Mouse (Mus musculus) MEL (cell line): ENCODE measurements around the gene Mrps35.

Experiments
- CTCF ChIP-seq, 3 experiments: IDR thresholded peaks in 2 of 3; conservative IDR thresholded peaks in 1 of 3; 2 replicates each; pipeline ENCODE4 v1.5.1; 2011 to 2012; ENCODE audit warnings: low read length in 3 of 3, low read depth in 2 of 3, mild to moderate bottlenecking in 2 of 3, improper control_type of control experiment in 1 of 3, inconsistent platforms in 1 of 3, mixed read lengths in 1 of 3, moderate library complexity in 1 of 3; ENCODE audit not compliant: control insufficient read depth in 1 of 3, insufficient read depth in 1 of 3, poor library complexity in 1 of 3, severe bottlenecking in 1 of 3
- E2F4 ChIP-seq: IDR thresholded peaks from 2 replicates; pipeline ENCODE4 v1.6.1; 2011; ENCODE audit warnings: low read depth, low read length, improper control_type of control experiment, borderline replicate concordance
- EP300 ChIP-seq, 2 experiments: IDR thresholded peaks; 2 replicates each; pipeline ENCODE4 v1.6.1; 2011; ENCODE audit warnings: improper control_type of control experiment in 2 of 2, low read length in 2 of 2, low read depth in 1 of 2, mild to moderate bottlenecking in 1 of 2
- GATA1 ChIP-seq: IDR thresholded peaks from 2 replicates; pipeline ENCODE4 v1.6.1; 2011; ENCODE audit warnings: low read depth, low read length, improper control_type of control experiment
- KAT2A ChIP-seq: conservative IDR thresholded peaks from 2 replicates; pipeline ENCODE4 v1.6.1; 2012; ENCODE audit warnings: low read depth, low read length, improper control_type of control experiment, inconsistent platforms
- MYC ChIP-seq: IDR thresholded peaks from 2 replicates; pipeline ENCODE4 v1.6.1; 2011; ENCODE audit warnings: low read depth, mild to moderate bottlenecking, low read length, improper control_type of control experiment, moderate library complexity
- POLR2A ChIP-seq, 2 experiments: IDR thresholded peaks; 2 replicates each; pipeline ENCODE4 v1.6.1; 2011 to 2012; ENCODE audit warnings: low read length in 2 of 2, mild to moderate bottlenecking in 2 of 2, control low read depth in 1 of 2, improper control_type of control experiment in 1 of 2, low read depth in 1 of 2, moderate library complexity in 1 of 2; ENCODE audit not compliant: control insufficient read depth in 1 of 2, insufficient read depth in 1 of 2, poor library complexity in 1 of 2
- TCF12 ChIP-seq: IDR thresholded peaks from 2 replicates; pipeline ENCODE4 v1.6.1; 2014; ENCODE audit warnings: low read depth, mild to moderate bottlenecking, inconsistent platforms, low read length, improper control_type of control experiment, moderate library complexity
- USF1 ChIP-seq: IDR thresholded peaks from 2 replicates; pipeline ENCODE4 v1.6.1; 2014; ENCODE audit warnings: low read depth, mild to moderate bottlenecking, inconsistent platforms, low read length, improper control_type of control experiment, moderate library complexity
- USF2 ChIP-seq, 2 experiments: IDR thresholded peaks; 2 replicates each; pipeline ENCODE4 v1.6.1; 2011 to 2012; ENCODE audit warnings: improper control_type of control experiment in 2 of 2, low read length in 2 of 2, borderline replicate concordance in 1 of 2, inconsistent platforms in 1 of 2, low read depth in 1 of 2, mild to moderate bottlenecking in 1 of 2; ENCODE audit not compliant: insufficient read depth in 1 of 2
- ZMIZ1 ChIP-seq: IDR thresholded peaks from 2 replicates; pipeline ENCODE4 v1.6.1; 2012; ENCODE audit warnings: low read depth, mild to moderate bottlenecking, inconsistent platforms, low read length, improper control_type of control experiment, moderate library complexity

DNA sequence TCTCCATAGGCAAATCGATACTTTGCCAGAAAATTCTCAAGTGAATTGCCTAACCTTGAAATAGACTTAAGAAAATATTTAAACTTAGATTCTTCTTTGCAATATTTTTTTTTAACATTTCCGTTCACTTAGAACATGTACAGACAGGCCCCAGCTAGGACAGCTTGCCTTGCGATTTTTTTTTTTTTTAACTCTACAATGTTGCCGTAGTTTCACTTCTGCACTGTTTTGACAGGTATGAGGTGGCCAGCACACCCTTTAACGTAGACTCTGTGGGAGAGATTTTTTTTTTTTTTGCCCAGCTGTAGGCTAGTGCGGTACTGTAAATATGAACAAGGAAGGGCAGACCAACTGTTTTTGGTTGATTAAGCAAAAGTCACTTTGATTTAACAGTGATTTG lies 32.2 kb upstream of the Mrps35 start:
- no peak for TF ChIP-seq ZMIZ1
- no peak for TF ChIP-seq CTCF (IDR thresholded peaks at IDR 0.05 in 2 of 3, conservative IDR thresholded peaks at IDR 0.05 in 1 of 3; ENCODE audit: control insufficient read depth in 1 of 3, insufficient read depth in 1 of 3, low read depth in 2 of 3, low read length in 3 of 3, poor library complexity in 1 of 3, severe bottlenecking in 1 of 3)
- TF ChIP-seq TCF12, result no peak
- TF ChIP-seq GATA1, result no peak
- TF ChIP-seq MYC, result no peak
- no peak for TF ChIP-seq EP300 (IDR thresholded peaks at IDR 0.05; ENCODE audit: low read depth in 1 of 2, low read length in 2 of 2)
- no peak for TF ChIP-seq USF1
- no peak for TF ChIP-seq USF2 (IDR thresholded peaks at IDR 0.05; ENCODE audit: borderline replicate concordance in 1 of 2, insufficient read depth in 1 of 2, low read depth in 1 of 2, low read length in 2 of 2)
- TF ChIP-seq KAT2A, result no peak
- no peak for TF ChIP-seq POLR2A (IDR thresholded peaks at IDR 0.05; ENCODE audit: control insufficient read depth in 1 of 2, insufficient read depth in 1 of 2, low read depth in 1 of 2, low read length in 2 of 2, poor library complexity in 1 of 2)
- TF ChIP-seq E2F4, result no peak
